Mouse (Mus musculus) inflammation-experienced regulatory T-cells (primary cell): ENCODE measurements around the gene Pusl1. TPM values are rescaled to one million over a fixed set of nuclear protein-coding genes. Genes with fewer than 3 reads are reported as not detected.

Source experiments
- polyA plus RNA-seq, 2 experiments: library from polyadenylated mRNA; unstranded; fragments of 100-300 nt; shearing (Covaris generic); gene quantifications; one replicate each; pipeline ENCODE4 v1.2.1; 2017

The Pusl1 gene
- polyA plus RNA-seq: 10 to 100 TPM; 32.2 to 57.2 TPM

DNA sequence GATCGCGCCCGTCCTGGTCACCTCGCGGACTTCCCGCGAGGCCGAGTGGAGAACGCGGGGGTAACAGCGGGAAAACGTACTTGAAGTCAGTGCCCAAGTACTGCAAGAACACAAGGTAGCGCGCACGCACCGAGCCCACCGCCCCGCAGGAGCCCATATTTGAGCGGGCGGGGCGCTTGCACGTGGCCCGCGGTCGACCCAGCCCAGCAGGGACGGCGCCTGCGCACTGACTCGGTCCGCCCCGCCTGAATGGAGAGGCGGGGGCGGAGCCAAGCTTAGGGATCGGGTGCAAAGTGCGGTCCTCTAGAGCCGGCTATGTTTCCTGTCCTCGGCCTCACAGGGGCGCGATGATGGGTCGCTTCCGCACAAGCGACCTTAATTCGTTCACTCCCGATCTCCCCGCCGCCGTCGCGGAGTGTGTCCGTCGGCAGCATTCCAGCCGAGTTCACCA, at the start of gene Pusl1, which contains the start of gene Acap3:
Pusl1 (minus strand) TSS at position 231 of the 451 bp plus-strand sequence.
Acap3 (plus strand) TSS at position 272 of the 451 bp plus-strand sequence.

DNA sequence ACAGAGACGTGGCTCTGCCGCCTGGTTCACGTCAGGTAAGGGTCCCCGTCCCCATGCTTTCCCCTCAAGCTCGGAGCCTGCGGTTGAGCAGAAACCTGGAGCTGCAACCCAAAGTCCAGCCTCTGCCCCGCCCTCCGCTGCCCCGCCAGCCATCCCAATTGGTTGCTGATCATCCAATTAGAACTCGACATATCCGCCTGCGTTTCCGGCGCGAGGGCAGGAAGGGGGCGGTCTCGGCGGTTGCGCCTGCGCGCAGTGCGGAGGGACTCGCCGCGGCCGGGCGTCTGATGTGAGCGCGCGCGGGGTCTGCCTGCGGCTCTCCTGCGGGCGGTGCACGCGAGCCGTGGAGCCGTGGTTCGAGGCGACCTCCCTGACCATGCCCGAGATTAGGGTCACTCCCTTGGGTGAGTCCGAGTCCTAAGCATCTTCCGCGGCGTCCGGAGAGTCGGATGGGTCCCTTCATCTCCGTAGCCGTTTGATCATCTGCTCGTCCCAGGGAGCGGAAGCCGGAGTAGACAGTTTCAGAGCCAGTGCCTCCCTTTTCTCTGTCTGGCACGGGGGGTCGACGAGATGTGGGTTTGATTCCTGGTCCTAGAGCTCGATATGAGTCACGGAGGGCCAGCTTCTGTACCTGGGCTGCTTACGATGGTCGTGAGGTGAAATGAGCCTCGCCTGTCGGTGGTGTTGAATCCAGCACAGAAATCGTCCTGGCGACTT, 22.1 kb downstream of the Pusl1 start, which contains the start of the genes Cptp and Ints11:
Cptp (minus strand) TSS at position 124 of the 717 bp plus-strand sequence.
Ints11 (plus strand) TSS at position 230 of the 717 bp plus-strand sequence.

DNA sequence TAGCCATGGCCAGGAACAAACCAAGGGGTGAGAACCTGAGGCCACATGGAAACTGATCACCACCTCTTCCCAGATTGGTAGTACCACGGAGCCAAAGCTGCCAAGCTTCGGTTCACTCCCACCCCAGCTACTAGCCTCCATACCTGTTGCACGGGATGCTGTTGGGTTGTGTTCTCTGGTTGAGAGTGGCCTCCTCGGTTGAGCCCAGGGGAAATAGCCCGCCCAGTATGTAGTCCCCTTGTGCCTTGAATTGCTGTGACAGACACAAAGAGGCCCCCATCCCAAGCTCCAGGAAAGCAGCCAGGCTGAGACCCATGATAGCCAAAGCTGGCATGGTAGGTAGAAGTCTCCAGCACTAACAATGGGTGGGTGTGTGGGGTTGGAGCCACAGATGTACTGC, 28.6 kb downstream of the Pusl1 start, which contains the start of gene Tas1r3:
Tas1r3 (minus strand) TSS at position 362 of the 400 bp plus-strand sequence.

DNA sequence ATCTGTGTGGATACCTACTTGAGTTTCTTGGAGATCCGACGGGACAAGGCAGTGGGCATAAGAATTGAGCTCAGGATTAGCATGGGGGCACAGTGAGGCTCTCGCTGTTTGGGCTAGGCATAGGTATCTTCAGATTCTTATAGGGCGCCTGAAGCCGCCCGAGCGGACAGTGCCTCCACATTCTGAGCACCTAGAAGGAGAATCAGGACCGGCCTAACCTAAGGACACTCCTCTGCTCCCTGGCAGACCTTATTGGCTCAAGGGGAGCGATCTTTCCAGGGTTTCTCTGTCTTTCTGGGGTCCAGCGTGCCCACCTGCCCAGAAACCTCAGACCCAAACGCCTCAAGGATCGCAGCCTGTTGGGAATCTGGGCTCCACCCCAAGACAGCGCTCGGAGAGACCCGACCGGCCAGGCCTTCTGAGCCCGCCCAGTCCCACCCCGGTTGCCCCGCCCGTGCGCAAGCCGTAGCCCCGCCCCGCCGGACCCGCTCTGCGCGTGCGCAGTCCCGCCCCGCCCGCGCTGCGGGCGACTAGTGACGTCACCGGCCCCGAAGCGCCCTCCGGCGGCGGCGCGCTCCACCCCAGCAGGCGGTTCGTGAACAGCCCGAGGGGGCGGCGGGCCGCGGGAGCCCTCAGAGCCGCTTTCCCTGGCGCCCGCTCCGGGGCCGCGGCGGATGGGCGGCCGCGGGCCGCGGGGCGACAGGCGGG, 44.6 kb downstream of the Pusl1 start, which contains the start of gene Dvl1:
Dvl1 (plus strand) TSS at position 532 of the 708 bp plus-strand sequence.

DNA sequence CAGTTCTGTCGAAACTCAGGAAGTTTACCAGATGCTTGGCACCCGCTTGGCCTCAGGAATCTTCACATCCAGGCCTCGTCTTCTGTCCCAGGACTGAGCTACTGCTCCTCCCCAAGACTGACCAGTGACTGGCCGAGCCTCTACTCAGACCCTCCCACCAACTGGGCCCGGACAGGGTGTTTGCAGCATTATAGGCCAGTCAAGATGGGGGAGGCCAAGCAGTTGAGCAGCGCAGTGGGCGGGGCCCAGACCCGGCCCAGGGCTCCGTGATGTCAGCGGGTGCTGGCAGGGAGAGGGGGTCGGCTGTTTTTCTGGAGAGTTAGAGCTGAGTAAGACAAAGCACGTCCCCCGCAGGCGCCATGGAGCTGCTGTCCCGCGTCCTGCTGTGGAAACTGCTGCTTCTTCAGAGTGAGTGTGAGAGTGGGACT, 52.1 kb downstream of the Pusl1 start, which contains the start of gene Mxra8:
Mxra8 (plus strand) TSS at position 198 of the 428 bp plus-strand sequence.

Other genes starting within 250 kb of the Pusl1 start
- not detected for gene Gm10563, start 246.4 kb downstream of the Pusl1 start, polyA plus RNA-seq
- gene Mmp23, start 238.4 kb downstream of the Pusl1 start, polyA plus RNA-seq: under 1 TPM; 0.71 to 0.90 TPM
- 10 to 100 TPM; 42.2 to 82.6 TPM for gene Mib2, start 222.6 kb downstream of the Pusl1 start, polyA plus RNA-seq
- gene Fndc10, start 197.4 kb downstream of the Pusl1 start, polyA plus RNA-seq: 10 to 100 TPM; 11.3 to 18.9 TPM
- gene Ssu72, start 187.0 kb downstream of the Pusl1 start, polyA plus RNA-seq: 100 to 1,000 TPM; 152 to 154 TPM
- gene Tmem240, start 157.0 kb downstream of the Pusl1 start, polyA plus RNA-seq: under 1 TPM; 0.84 to 0.94 TPM
- gene Atad3a, start 130.7 kb downstream of the Pusl1 start, polyA plus RNA-seq: 10 to 100 TPM; 70.7 to 72.2 TPM
- 1 to 10 TPM in 1 of 2 experiments, under 1 TPM in 1; 0.25 to 2.2 TPM for gene Vwa1, start 117.1 kb downstream of the Pusl1 start, polyA plus RNA-seq
- under 1 TPM in 1 of 2 experiments, not detected in 1; 0.05 TPM for gene Tmem88b, start 105.9 kb downstream of the Pusl1 start, polyA plus RNA-seq
- 1 to 10 TPM in 1 of 2 experiments, not detected in 1; 2.5 TPM for gene Ankrd65, start 101.3 kb downstream of the Pusl1 start, polyA plus RNA-seq
- gene Mrpl20, start 88.9 kb downstream of the Pusl1 start, polyA plus RNA-seq: 100 to 1,000 TPM; 104 to 112 TPM
- 100 to 1,000 TPM; 255 to 303 TPM for gene Ccnl2, start 79.3 kb downstream of the Pusl1 start, polyA plus RNA-seq
- gene Aurkaip1, start 60.5 kb downstream of the Pusl1 start, polyA plus RNA-seq: 100 to 1,000 TPM; 176 to 179 TPM
- gene Mxra8, start 52.1 kb downstream of the Pusl1 start, polyA plus RNA-seq: 10 to 100 TPM in 1 of 2 experiments, 1 to 10 TPM in 1; 2.9 to 10.7 TPM
- 10 to 100 TPM; 59.9 to 70.5 TPM for gene Dvl1, start 44.4 kb downstream of the Pusl1 start, polyA plus RNA-seq
- under 1 TPM; 0.62 to 0.66 TPM for gene Tas1r3, start 28.4 kb downstream of the Pusl1 start, polyA plus RNA-seq
- 10 to 100 TPM; 13.5 to 14.5 TPM for gene Cptp, start 22.3 kb downstream of the Pusl1 start, polyA plus RNA-seq
- 100 to 1,000 TPM; 104 to 139 TPM for gene Ints11, start 22.2 kb downstream of the Pusl1 start, polyA plus RNA-seq
- gene Acap3, start within 50 bp of the Pusl1 start, polyA plus RNA-seq: 10 to 100 TPM; 17.8 to 23.6 TPM
- gene Ube2j2, start 52.0 kb upstream of the Pusl1 start, polyA plus RNA-seq: 100 to 1,000 TPM; 125 to 168 TPM
- gene C1qtnf12, start 70.5 kb upstream of the Pusl1 start, polyA plus RNA-seq: 10 to 100 TPM in 1 of 2 experiments, 1 to 10 TPM in 1; 6.2 to 22.9 TPM
- gene B3galt6, start 100.9 kb upstream of the Pusl1 start, polyA plus RNA-seq: 10 to 100 TPM; 10.8 to 17.6 TPM
- gene Sdf4, start 101.1 kb upstream of the Pusl1 start, polyA plus RNA-seq: 100 to 1,000 TPM; 475 to 560 TPM
- 1,000 to 10,000 TPM in 1 of 2 experiments, 100 to 1,000 TPM in 1; 285 to 1,118 TPM for gene Tnfrsf4, start 122.1 kb upstream of the Pusl1 start, polyA plus RNA-seq
- 100 to 1,000 TPM; 452 to 977 TPM for gene Tnfrsf18, start 134.4 kb upstream of the Pusl1 start, polyA plus RNA-seq
- 1 to 10 TPM in 1 of 2 experiments, under 1 TPM in 1; 0.42 to 2.2 TPM for gene Ttll10, start 167.6 kb upstream of the Pusl1 start, polyA plus RNA-seq
- gene 9430015G10Rik, start 218.2 kb upstream of the Pusl1 start, polyA plus RNA-seq: 10 to 100 TPM; 26.0 to 42.9 TPM
- 1 to 10 TPM in 1 of 2 experiments, under 1 TPM in 1; 0.35 to 1.3 TPM for gene Rnf223, start 238.7 kb upstream of the Pusl1 start, polyA plus RNA-seq